Mouse (Mus musculus): ENCODE measurements around the gene Cpsf2.

DNA sequence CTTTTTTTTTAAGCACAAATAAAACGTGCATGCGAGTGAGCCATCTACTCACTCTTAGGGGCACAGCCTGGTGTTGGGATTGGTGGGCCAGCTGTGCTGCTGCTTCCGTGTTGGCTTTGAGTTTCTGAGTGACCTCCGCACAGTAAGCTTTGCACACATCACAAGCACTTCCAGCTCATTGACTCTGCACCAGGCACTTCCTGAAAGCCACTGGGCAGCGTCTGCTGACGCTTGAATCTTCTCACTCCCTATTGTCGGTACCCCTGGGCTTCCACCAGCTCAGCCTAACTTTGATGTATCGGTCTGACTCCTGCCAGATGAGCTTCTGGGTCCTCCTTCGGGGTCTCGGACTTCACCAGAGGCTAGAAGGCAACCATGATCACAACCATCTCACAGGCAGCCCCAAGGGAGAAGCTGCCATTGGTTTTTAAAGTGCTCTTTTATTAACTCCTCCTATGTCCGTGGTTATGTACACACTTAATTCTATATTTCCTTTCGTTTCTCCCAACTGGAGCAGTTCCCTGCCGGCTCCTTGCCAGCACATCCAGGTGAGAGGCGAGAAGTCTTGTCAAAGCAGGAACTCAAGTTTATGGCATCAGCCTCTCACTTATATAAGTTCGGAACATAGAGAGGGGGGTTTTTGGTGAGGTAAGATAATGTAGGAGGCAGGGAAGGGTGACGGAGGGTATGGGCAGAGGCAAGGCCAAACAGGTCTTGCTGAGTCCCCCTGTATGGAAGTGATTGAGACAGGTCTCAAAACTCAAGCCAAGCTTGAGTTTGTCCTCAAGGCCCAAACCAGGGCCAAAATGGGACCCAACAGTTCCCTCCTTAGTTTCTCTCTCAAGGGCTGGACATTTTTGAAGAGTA is 32.6 kb downstream of the Cpsf2 start:
- TF ChIP-seq CTCF (IDR thresholded peaks at IDR 0.05; ENCODE audit: borderline replicate concordance, extremely low read depth, insufficient read depth, insufficient read length) (no peak), POLR2A (IDR thresholded peaks at IDR 0.05; ENCODE audit: borderline replicate concordance, extremely low read depth, insufficient read depth, insufficient read length, poor library complexity, severe bottlenecking) (no peak)

All from brain, embryonic 14.5 days (tissue).